Mouse (Mus musculus) layer of hippocampus, postnatal 25 days (tissue): ENCODE measurements at regions not wholly inside any gene's neighbourhood (a gene's known extent, or its start where the extent isn't known, plus 50 kb on each side); places are given as distances from the start of the nearest gene placed in this dataset.
A peak's percentile ranks its signal among the peaks of the same experiment; 100 is the strongest.

Experiments used
- DNase-seq, 2 experiments: peaks; one replicate each; pipeline ENCODE4 v3.0.0; 2022; ENCODE audit warnings: mixed read lengths in 2 of 2, low spot score in 1 of 2; ENCODE audit errors: extremely low spot score in 1 of 2

DNA sequence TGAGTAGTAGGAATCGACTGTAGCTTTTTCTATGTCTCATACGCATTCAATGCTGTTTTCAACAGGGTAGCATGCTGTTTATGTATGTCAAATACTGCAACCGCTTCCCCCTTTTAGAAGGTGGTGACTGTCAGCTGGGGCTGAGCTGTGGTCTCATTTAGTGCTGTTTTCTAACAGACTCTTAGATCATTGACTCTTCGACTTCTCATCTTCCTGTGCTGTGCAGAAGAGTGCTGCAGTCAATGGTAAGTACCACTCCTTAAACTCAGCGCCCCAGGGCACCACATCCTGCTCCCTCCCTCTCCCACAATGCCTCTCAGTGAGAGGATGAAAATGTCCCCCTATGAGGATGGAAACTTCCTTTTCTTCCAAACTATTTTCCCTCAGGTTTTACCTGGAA, 149.2 kb upstream of the Hmga2 start:
- DNase-seq: no peak

DNA sequence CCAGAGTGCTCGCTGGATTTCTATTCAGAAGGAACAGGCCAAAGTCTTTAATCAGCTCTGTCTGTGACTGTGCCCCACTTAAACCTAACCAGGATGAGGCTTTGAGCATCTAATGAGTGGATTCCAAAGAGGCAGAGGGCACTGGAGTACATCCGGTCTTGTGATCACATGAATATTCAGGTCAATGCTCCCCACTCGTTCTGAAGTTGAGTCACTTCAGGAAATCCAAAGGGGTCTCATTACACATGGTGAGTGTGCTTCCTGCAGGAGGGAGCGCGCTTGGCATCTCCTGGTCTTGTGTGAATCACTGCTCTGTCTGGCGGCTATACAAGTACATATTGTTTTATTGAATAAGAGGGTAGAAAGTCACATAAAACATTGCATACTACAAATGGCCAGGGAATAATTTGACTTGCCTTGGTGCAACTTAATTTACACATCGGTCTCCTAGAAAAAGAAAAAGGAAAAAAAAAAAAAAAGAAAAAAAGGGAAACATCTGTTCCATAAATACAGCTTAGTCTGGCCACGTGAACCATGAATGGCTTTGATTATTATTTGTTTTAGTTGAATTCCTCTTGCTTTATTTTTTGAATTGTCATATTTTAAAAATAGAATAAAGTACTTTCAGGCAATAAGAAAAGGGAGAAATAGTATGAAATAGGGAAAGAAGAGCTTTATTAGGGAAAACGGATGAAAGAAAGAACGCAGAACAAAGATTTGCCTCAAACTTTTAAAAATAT, 148.1 kb upstream of the Hmga2 start:
- no peak for DNase-seq

DNA sequence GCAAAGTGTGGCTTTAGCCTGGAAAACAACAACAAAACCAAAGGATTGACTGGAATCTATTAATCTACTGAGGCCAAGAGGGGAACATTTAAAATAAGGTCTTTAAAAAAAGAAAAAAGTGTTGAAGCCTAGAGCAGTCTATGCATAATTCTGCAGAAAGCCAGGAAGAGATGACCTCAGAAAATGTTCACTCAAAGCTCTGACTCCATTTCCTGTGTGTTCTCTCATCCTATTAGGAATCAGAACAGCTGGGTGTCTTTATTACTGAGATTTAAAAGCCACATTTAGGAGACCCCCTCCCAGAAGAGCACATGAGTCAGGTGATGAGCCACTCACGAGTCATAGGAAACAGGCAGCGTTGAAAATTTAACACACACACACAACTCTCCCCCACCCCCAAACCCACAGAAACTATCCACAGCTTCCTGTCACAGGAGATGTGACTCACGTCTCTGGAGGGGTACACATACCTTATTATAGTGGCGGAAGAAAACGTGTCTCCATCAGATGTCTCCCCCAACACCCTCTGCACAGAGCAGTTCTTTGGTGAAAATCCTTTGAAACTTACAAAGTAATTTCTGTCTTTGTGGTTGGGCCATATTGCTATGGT, 140.2 kb upstream of the Hmga2 start:
- DNase-seq: no peak

DNA sequence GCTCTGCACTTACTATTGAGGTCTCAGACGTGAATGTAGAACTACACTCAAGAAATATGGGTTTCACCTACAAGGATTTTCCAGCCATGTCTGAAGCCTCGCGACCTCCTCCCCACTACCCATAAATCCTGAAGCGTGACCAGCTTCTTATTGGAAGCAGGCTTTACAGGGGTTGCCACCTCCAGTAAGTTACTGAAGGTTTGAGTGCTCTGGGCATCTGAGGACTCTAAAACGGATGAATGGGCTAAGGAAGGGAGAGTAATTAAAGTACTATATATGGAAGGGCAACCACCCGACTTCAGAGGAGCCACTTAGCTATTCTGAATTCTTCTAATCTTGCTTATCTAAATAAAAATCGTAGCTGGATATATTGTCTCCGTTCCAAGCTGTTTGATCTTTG, 136.1 kb upstream of the Hmga2 start:
- no peak for DNase-seq

DNA sequence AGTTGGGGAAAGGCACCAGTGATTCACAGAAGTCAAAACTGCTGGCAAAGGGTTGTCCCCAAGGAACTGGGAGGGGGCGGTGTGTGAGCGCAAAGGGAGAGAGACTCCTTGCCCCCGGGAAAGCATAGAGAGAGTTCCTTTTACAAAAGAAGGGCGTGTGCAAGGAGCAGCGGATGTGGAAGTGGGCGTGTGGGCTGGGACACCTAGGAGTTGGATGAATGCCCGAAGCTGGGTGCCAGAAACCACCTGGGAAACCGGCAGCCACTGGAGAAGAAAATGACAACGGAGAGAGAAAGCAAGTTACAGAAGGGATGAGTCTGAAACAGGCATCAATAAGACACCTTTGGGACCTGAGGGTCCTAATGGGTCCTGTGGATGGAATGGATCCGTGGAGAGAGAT, 133.8 kb upstream of the Hmga2 start:
- peak in 1 of 2 experiments; percentile 5 for DNase-seq

DNA sequence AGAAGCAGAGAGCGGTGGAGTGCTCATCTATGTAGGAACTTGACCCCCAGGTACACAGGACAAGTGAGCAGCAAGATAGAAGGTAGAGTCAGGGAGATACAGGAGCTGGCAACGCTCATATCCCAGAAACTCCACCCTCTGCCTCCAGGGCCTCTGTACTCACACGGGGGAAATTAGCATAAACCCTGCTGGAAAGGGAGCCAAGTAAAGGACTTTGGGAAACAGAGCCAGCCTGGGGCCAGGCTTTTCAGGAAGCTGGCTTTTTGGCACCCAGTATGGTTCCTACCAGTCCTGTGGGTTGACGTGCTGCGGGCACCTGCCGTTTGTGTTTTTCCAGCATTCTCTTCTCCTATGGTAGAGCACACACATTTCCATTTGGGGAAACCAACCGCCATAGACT, 128.2 kb upstream of the Hmga2 start:
- no peak for DNase-seq

DNA sequence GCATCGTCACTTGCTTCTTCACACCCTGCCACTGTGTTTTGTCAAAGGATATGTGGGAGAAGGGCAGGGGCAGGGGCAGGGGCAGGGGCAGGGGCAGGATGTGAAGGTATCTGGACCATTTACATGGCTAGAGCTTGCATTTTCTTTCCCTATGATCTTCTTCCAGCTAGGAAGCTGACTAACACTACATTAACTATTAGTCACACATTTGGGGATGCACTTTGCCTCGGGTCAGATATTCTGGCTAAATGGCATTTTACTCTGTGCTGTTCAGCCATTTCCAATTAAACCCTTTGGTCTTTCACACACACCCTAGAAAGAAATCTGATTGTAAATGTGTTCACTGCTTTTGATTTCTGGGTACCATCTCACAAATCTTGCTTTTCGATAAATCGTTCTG, 126.9 kb upstream of the Hmga2 start:
- DNase-seq: no peak

DNA sequence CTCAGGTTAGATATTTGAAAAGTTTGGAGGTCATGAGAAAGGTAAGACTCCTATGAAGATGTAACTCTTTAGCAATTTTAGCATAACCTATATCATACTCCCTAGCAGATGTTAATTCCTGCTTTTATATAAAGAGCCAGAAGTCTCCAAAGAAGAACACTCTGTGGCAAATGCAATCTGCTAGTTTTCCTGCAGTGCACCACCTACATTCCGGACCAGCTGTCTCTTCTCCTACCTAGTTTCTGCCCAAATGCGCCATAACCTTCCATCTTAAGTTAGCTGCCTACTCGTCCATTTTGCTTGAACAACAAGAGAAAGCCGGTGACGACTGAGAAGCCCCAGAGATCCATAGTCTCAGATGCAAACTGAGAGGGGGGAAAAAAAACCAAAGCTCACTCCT, 124.5 kb upstream of the Hmga2 start:
- no peak for DNase-seq

DNA sequence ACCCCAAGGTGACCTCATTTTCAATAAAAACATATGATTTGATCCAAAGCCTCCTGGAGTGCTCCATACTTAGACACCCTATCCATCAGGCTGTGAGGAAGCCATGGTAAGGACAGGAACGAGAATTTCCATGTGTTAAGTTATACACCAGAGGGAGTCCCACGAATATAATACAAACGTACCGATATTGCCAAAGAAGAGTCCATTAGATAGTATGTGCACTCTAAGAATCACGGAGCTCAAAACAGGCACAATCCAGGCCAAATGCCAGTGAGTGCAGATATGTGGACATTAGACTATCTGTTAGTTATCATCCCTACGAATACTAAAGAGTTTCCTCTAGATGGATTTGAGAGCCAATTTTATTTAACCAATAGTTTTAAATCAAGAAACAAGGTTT, 123.3 kb upstream of the Hmga2 start:
- no peak for DNase-seq

DNA sequence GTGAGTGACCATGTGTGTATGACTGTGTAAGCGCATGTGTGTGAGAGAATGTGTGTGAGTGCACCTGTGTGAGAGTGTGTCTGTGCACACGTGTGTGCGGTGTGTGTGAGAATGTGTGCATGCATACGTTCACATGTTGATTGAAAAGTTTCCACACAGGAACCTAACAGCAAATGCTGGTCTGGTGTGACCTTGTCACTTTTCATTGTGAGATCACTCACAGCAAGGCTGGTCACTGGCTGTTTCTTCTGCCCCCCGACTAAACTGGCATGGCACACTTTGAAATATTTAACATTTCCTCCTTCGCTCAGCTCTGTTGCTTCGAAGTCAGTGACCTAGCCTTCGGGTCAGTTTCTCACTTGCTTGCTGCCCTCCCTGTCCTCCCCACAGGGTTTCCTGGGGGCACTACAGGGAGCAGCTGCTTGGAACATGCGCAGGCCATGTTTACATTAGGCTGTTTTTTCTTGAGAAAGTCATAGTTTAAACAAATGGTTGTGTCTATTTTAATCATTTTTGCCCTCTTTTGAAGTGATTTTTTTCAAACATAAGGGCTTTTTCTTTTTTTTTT, 121.1 kb upstream of the Hmga2 start:
- no peak for DNase-seq

DNA sequence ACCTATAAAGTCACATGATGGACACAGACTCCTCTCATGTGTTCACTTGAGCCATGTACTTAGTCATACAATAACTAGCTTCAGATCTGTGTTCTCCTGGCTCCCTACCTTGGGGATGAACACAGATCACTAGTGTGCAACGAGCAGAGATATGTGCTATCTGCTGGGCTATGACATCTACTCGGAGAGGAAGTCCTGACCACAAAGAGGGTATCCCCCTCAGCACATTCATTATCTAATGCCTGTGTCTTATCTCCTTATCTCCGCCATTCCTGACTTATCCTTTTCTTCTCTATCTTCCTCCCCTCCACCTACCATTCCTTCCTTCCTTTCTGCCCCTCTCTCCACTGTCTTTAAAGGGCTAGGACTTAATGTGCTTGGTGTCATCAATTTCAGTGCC, 118.9 kb upstream of the Hmga2 start:
- DNase-seq: no peak

DNA sequence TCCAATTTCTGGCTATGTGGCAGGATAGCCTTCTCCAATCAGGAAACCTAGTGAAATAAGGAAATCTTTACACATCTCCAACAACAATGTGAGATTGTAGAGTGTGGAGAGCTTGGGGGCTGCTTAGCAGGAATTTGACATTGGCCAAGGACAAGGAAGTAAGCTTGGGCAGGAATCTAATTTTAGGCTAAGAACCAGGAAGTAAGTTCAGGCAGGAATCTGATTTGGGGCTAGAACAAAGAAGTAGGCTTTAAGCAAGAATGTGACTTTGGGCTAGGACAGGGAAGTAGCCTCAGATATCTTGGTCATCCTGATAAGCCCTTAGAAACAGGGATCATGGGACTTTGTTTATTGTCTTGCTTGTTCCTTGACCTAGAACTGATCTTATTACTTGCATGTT, 117.6 kb upstream of the Hmga2 start:
- DNase-seq: no peak

DNA sequence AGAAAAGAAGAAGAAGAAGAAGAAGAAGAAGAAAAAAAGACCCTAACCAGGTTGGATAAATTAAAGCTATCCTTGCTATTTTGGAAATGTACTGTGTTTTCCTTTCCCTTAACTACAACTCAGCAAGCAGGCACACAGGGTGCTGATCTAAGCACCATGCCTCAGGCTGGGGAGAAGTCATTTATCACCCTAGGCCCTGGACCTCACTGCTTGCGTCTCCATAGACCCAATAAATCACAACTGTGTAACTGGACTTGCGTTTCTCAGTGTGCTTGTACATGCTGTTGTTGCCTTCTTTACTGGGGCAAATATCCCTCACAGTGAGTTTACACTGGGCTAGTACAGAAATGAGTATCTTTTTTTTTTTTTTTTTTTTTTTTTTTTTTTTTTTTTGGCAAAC, 113.4 kb upstream of the Hmga2 start:
- DNase-seq: no peak

DNA sequence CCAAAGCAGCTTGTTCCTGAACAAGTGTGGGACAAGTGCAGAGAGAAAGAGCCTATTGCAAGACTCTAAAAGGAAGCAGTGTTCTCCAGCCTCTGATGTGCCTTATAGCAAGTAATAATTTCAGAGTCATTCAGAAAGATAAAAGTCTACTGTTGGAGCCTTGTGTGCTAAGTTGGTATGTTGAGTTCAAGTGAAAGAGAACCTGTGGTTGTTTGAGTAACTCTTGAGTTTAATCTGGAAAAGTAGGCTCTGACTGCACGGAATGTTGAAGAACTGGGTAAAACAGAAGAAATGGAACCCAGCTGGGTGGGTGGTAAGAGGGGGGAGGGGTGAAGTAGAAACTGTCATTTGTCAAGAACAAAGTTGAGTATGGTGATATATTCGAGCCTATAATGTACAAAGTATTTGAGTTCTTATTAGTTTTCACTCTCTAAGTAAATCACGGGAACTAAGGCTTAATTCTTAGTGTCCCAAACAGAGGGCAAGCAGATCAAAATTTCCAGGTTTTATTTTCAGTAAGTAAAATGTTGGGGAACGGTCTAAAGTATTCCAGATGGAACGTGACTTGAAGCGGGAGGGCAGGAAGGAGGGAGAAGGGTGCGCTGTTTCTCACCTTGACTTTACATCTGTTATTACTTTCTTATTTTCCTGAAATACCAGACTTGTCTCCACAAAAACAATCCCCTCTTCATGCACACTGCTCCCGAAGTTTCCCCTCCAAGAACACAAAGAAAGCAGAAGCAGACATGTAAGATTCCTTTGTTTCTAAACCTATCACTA, 111.8 kb upstream of the Hmga2 start:
- DNase-seq: no peak

DNA sequence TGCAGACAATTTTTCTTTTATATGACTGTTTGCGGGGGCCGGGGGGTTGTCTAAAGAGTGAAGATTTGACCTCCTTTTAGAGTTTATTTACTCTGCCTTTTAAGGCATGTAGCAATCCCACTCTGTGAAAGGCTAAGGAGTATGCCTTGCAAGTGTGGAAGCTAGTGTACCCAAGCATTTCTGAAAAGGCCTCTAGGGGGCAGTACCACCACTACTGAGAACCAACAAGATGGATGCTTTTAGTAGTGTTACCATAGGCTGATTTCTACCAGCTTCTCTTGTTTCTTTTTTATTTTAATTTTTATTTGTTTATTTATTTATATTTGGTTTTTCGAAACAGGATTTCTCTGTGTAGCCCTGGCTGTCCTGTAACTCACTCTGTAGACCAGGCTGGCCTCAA, 110.9 kb upstream of the Hmga2 start:
- peak in 1 of 2 experiments; percentile 31 for DNase-seq

DNA sequence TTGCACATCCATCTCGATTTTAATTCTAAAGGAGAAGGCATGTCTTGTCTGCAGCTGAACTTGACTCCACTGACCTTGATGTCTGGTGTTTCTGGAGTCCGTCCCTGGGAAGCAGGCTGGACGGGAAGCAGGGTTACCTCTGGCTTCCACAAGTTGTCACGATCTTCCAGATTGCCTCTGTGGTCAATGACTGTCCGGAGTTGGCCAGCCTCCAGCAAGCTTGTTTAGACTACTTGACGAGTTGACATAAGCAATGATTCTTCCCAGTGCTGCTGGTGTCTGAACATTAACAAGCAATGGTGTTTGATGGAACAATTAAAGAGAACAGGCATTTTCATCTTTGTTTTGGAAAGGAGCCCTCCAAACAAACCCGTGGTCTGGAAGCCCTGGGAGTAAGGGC, 106.2 kb upstream of the Hmga2 start:
- no peak for DNase-seq

DNA sequence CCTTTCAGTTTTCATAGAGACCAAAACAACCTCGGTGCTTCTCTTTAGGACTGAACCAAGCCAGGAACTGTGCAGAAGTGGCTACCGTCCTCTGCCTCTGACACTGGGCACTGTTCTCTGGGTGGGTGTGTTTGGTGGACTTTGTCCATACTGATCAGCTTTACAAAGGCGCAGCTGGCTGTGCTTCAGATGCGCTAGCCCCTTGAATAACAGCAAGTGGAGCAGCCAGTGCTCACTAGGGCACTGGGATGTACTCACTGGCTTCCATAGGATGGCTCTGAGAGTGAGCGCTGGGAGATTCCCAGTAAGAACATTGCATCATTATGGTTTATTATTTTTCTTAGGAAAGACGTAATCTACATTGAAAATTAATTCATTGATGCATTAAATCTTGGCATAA, 105.3 kb upstream of the Hmga2 start:
- DNase-seq: no peak

DNA sequence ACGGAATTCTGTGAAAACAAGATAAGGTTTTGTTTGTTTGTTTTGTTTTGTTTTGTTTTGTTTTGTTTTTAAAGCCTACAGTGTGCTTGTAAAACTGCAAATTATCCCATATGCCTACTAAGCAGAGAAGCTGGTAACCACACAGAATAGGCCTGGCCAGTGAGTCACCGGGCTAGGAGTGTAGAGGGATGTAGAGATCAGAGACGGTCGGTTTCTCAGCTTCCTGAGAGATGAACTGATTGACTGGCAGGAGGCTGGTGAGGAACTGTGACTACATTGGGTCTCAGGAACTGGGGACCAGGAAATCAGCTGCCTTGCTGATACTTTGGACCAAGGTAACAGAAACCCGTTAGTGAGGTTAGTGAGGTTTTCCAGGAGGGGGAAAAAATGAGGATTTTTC, 100.6 kb upstream of the Hmga2 start:
- DNase-seq: no peak

DNA sequence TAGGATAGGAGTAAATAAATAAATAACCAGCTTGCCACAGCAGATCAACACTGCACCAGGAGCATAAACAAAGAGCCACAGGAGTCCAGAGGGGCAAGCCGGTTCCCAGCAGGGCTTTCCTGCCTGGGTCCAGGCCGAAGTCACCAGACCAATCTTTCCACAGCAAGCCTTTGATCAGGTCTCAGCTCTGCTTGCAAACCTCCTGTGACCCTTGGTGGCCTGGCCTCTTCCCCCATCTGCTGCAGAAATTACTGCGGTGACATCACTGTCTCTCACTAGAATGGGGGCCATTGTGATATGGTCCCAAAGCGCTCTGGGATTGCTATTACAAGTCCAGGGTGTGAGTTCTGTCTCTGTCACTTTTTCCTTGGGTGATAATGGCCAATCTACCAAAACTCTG, 99.9 kb upstream of the Hmga2 start:
- no peak for DNase-seq

DNA sequence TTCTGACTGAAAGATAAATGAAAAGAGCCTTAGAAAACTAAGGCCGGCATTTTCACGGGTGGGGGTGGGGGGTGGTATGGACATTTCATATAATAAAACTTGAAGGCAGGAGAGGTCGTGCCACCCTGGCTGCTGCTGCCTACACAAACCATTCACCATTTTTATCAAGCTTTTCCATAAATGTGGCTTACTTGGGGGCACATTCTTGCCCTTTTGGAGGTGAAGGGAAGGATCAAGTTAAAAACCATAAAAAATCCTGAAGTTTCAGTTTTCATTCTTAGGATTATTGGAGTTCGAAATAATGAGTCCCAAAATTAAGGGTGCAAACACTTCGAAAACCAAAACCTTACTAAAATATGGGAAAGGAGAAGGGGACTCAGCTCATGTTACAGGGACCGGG, 95.1 kb upstream of the Hmga2 start:
- no peak for DNase-seq

DNA sequence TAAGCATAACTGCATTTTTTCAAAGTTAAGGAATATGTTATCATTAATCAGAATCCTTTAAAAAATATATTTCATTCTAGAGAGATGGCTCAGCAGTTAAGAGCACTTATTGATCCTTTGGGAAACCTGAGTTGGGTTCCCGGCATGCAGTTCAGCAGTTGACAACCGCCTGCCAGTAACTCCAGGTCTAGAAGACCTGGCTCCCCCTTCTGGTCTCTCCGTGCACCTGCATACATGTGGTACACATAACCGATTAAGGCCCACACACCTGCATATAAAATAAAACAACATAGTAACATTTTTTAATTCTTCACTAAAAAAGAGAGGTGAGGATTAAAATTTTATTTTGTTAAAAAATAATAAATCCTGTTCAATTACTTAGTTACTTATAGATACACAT, 89.7 kb upstream of the Hmga2 start:
- no peak for DNase-seq

DNA sequence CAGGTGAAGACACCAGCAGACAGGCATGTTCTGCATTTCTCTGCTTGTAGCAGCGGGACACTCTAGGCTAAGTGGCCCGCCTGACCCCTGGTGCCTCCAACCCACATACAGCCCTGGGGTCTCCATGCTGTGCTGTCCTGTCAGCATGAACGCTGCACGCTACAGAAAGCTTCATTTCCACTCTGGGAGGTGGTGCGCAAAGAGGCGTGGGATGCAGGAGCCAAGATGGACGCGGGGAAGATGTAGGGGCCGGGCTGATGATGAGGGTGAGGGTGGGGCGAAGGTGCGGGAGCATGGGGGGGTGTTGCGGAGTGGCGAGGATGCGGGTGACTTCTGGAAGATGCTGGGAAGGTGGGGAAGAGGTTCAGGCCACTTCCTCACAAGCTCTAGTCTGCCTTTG, 88.6 kb upstream of the Hmga2 start:
- DNase-seq: no peak
